ENCODE assay signal across 15 mouse cellular contexts in the genomic region with DNA sequence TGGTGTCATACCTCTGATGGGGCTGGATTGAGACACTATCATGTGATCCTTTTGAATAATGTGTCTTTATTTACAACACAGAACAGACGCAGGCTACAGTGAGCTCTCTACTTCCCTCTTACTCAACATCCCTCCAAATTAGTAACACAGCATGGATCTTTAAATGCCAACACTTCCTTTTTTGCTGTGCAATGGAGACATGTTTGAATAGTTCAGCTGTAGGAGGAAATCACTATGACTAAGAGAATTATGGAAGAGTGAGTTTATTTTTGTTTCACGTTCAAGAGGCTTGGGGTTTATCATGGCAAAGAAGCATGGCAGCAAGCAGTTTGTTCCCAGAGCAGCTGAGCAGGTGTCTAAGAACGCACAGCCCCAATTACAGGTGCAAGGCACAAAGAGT.
"Had no signal": no experiment of that assay in that cellular context is flagged by ENCODE, and none has a peak within 500 bp of the region (broad histone marks: within the 10 kb centered on the region; RNA-seq: fewer than 3 reads in every experiment).

No protein-coding gene starts in this region.

- H3K27me3 ChIP-seq: neural tube, embryonic 13.5 days; neural tube, embryonic 15.5 days; stomach, embryonic 15.5 days had no signal

- H3K36me3 ChIP-seq: neural tube, embryonic 13.5 days; neural tube, embryonic 15.5 days; stomach, embryonic 15.5 days had no signal

- H3K4me3 ChIP-seq: neural tube, embryonic 13.5 days; neural tube, embryonic 15.5 days; stomach, embryonic 15.5 days had no signal

- DNase-seq: retina, postnatal 1 day; right cerebral cortex, adult 18-20 months; right cerebral cortex, postnatal 14 days; right cerebral cortex, postnatal 25 days; right cerebral cortex, postnatal 4 days; spleen, adult 18-20 months; thymus, adult 18-20 months; thymus, adult 2 months; thymus, postnatal 14 days; thymus, postnatal 25 days; thymus, postnatal 36 days; thymus, postnatal 4 days had no signal

- H3K9me3 ChIP-seq: neural tube, embryonic 13.5 days; neural tube, embryonic 15.5 days; stomach, embryonic 15.5 days had no signal

- H3K9ac ChIP-seq: neural tube, embryonic 13.5 days; neural tube, embryonic 15.5 days; stomach, embryonic 15.5 days had no signal

- H3K4me1 ChIP-seq: neural tube, embryonic 13.5 days; neural tube, embryonic 15.5 days; stomach, embryonic 15.5 days had no signal

- H3K4me2 ChIP-seq: neural tube, embryonic 13.5 days; neural tube, embryonic 15.5 days; stomach, embryonic 15.5 days had no signal

- H3K27ac ChIP-seq: neural tube, embryonic 13.5 days; neural tube, embryonic 15.5 days; stomach, embryonic 15.5 days had no signal
